Mouse (Mus musculus): ENCODE results near the gene Calm1. TPM values are rescaled to one million over a fixed set of nuclear protein-coding genes. Genes with fewer than 3 reads are reported as not detected.
"Not testable (repeated sequence)": the region's sequence is repeated elsewhere in the genome, so short reads cannot be mapped to it uniquely, and the experiment has no call there.

Calm1 gene
- polyA plus RNA-seq, 1 experiment from 2014 or later: 2,576 TPM

DNA sequence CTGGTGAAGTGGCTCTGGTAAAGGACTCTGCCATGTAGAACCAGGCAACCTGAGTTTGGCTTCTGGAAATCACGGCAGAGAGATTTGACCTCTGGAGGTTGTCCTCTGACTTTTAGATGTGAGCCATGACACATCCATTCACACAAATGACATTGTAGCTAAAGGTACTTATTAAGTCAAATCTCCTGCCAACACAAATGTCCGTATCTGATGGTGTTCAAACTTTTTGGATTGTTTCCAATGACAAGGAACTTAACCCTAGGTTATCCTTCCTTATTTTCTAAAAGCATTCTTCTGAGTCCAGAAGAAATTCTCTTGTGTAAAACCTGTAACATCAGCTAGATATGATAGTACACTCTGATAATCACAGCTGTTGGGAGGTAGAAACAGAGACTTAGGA is 13.9 kb downstream of the Calm1 start:
- H3K4me1 ChIP-seq (ENCODE audit: control insufficient read depth, insufficient read depth, low read length): peaks cover 18% of the 10 kb centered on the region
- 62% methylated on average over 2 of the region's 2 CpGs for WGBS
- no peaks in the 10 kb centered on the region for H3K27me3 ChIP-seq (replicated peaks; ENCODE audit: control insufficient read depth, insufficient read depth, low read length)
- ATAC-seq: no peak
- no peak overlapping the region for H3K27ac ChIP-seq (ENCODE audit: low read length)
- no peak overlapping the region for H3K4me2 ChIP-seq (ENCODE audit: low read depth, low read length)
- H3K9ac ChIP-seq (ENCODE audit: low read depth, low read length): no peak overlapping the region
- H3K4me3 ChIP-seq (ENCODE audit: low read length): no peak overlapping the region
- no peaks in the 10 kb centered on the region for H3K9me3 ChIP-seq (ENCODE audit: control insufficient read depth, low read length)
- H3K36me3 ChIP-seq (ENCODE audit: control insufficient read depth, insufficient read depth, low read length): no peaks in the 10 kb centered on the region; the same call in 1 of the 2 replicates

DNA sequence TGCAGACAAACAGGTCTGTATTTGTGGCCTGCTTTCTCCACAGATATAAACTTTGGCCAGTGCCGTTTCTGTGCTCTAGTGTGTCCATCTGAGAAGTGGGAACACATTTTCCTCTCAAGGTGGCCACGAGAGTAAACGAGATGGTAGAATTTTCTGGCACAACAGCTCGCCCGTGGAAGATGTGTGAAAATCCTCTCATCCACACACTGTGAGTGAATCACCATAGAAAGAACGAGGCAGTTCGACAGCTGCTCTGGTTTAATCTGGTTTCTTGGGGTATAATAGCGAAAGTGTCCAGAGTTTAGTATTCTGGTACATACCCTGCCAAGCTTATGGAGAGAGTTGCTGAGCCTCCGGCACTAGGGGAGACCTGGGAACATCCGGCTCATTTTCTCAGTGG is 14.9 kb downstream of the Calm1 start:
- Histone ChIP-seq H3K4me3 (ENCODE audit: low read length) (no peak overlapping the region), H3K36me3 (ENCODE audit: control insufficient read depth, insufficient read depth, low read length) (no peaks in the 10 kb centered on the region), H3K27me3 (replicated peaks; ENCODE audit: control insufficient read depth, insufficient read depth, low read length) (no peaks in the 10 kb centered on the region), H3K9ac (ENCODE audit: low read depth, low read length) (no peak overlapping the region), H3K9me3 (ENCODE audit: control insufficient read depth, low read length) (no peaks in the 10 kb centered on the region), H3K4me1 (ENCODE audit: control insufficient read depth, insufficient read depth, low read length) (peaks cover 18% of the 10 kb centered on the region), H3K27ac (ENCODE audit: low read length) (no peak overlapping the region), H3K4me2 (ENCODE audit: low read depth, low read length) (no peak overlapping the region)
- 92% methylated on average over 10 of the region's 10 CpGs for WGBS
- ATAC-seq: no peak

GRCm38 (mm10) chr12:100214738-100215137 is 15.5 kb downstream of the Calm1 start:
- 65% methylated on average over 3 of the region's 3 CpGs for WGBS

GRCm38 (mm10) chr12:100217087-100217486 is 17.9 kb downstream of the Calm1 start:
- not testable (repeated sequence) for H3K4me1 ChIP-seq (ENCODE audit: control insufficient read depth, insufficient read depth, low read length); ATAC-seq; H3K36me3 ChIP-seq (ENCODE audit: control insufficient read depth, insufficient read depth, low read length); H3K27me3 ChIP-seq (replicated peaks; ENCODE audit: control insufficient read depth, insufficient read depth, low read length); H3K9me3 ChIP-seq (ENCODE audit: control insufficient read depth, low read length); H3K9ac ChIP-seq (ENCODE audit: low read depth, low read length); H3K4me2 ChIP-seq (ENCODE audit: low read depth, low read length); H3K4me3 ChIP-seq (ENCODE audit: low read length); H3K27ac ChIP-seq (ENCODE audit: low read length)
- 91% methylated on average over 2 of the region's 2 CpGs for WGBS

More at GRCm38 (mm10) chr12:100214738-100215137, 15.5 kb downstream of the Calm1 start:
- Histone ChIP-seq H3K4me1 (ENCODE audit: control insufficient read depth, insufficient read depth, low read length) (peaks cover 18% of the 10 kb centered on the region), H3K4me3 (ENCODE audit: low read length) (no peak overlapping the region), H3K27me3 (replicated peaks; ENCODE audit: control insufficient read depth, insufficient read depth, low read length) (no peaks in the 10 kb centered on the region), H3K9ac (ENCODE audit: low read depth, low read length) (no peak overlapping the region), H3K36me3 (ENCODE audit: control insufficient read depth, insufficient read depth, low read length) (no peaks in the 10 kb centered on the region), H3K9me3 (ENCODE audit: control insufficient read depth, low read length) (no peaks in the 10 kb centered on the region), H3K27ac (ENCODE audit: low read length) (no peak overlapping the region), H3K4me2 (ENCODE audit: low read depth, low read length) (no peak overlapping the region)
- ATAC-seq: no peak

DNA sequence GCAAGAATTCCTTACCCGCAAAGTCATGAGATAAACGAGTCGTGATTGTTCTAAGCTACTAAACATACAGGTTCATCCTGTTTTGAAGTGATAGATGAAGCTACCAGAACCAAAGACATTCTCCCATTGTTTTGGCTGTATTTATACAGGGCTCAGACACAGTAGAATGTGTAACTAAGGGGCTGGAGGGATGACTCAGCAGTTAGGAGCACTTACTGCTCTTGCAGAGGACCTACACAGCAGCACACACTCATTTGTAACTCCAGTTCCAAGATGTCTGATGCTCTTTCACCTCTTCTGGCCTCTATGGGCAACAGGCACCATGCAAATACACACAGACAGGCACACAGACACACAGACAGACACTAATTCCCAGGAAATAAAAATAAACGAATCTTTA is 20.8 kb downstream of the Calm1 start:
- ATAC-seq: no peak
- Histone ChIP-seq H3K9ac (ENCODE audit: low read depth, low read length) (no peak overlapping the region), H3K4me3 (ENCODE audit: low read length) (no peak overlapping the region), H3K4me1 (ENCODE audit: control insufficient read depth, insufficient read depth, low read length) (peaks cover 3% of the 10 kb centered on the region; the same call in 1 of the 2 replicates), H3K36me3 (ENCODE audit: control insufficient read depth, insufficient read depth, low read length) (no peaks in the 10 kb centered on the region), H3K9me3 (ENCODE audit: control insufficient read depth, low read length) (no peaks in the 10 kb centered on the region), H3K27ac (ENCODE audit: low read length) (no peak overlapping the region), H3K4me2 (ENCODE audit: low read depth, low read length) (no peak overlapping the region), H3K27me3 (replicated peaks; ENCODE audit: control insufficient read depth, insufficient read depth, low read length) (no peaks in the 10 kb centered on the region)
- 55% methylated on average over 4 of the region's 4 CpGs for WGBS

DNA sequence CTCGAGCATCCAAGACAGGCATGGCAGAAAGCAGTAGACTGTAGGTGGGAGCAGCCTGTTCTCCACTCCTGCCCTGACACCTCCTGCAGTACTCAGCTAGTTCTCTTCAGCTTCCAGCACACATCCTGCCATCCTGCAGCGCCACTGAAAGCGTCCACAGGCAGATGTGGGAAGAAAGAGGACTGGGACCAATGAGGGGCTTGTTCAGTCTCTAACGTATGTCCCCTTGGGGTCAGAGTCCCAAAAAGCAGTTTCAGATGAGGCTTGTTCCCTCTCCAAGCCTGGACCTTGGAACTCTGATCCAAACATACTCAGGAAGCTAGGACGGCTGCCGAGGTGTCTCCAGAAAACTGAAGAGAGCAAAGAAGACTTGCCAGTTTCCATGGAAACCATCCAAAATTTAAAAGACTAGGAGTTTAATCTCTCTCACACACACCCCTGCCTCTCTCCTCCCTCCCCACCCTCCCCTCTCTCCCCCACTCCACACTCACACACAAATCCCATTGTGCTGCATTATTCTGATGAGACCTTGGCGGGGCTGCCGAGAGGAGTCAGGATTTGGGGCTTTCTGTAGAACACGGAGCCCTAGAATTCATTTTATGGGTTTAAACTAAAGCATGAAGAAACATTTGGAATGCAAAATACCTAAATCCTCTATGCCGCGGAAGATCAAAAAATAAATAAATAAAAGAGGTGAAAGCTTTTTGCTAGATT is 22.5 kb downstream of the Calm1 start:
- Histone ChIP-seq H3K36me3 (ENCODE audit: control insufficient read depth, insufficient read depth, low read length) (no peaks in the 10 kb centered on the region), H3K4me2 (ENCODE audit: low read depth, low read length) (no peak overlapping the region), H3K27me3 (replicated peaks; ENCODE audit: control insufficient read depth, insufficient read depth, low read length) (no peaks in the 10 kb centered on the region), H3K4me1 (ENCODE audit: control insufficient read depth, insufficient read depth, low read length) (peaks cover 3% of the 10 kb centered on the region; the same call in 1 of the 2 replicates), H3K4me3 (ENCODE audit: low read length) (no peak overlapping the region), H3K27ac (ENCODE audit: low read length) (no peak overlapping the region), H3K9ac (ENCODE audit: low read depth, low read length) (no peak overlapping the region), H3K9me3 (ENCODE audit: control insufficient read depth, low read length) (no peaks in the 10 kb centered on the region)
- 43% methylated on average over 11 of the region's 11 CpGs for WGBS
- ATAC-seq: no peak

DNA sequence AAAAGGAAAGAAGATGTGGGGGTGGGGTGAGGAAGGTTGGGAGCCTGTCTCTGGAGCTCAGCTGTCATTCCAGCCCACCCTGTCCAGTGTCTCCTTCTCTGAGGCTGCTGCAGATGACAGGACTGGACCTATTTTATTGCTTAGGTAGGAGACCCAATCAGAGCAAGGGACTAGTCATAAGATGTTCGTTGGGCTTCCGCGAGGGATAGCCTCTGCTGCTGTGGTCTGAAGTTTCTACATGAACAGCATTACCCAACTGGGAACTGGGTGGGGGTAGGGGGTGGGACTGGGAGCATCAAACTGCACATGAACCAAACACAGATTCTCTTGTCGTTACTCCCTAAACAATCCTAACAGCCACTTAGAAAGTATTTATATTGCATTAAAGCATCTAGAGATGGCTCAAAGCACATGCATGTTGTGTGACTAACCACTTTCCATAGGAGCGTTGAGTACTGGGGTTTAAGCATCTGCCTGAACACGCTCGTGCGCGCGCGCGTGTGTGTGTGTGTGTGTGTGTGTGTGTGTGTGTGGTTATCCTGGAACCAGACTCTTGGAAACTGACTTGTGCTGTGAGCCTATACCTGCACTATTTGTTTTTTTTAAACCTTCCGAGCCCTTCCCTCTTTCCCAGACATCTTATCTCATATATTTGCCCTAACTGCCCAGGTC is 23.2 kb downstream of the Calm1 start:
- no peak overlapping the region for H3K4me2 ChIP-seq (ENCODE audit: low read depth, low read length)
- no peak overlapping the region for H3K27ac ChIP-seq (ENCODE audit: low read length)
- H3K27me3 ChIP-seq (replicated peaks; ENCODE audit: control insufficient read depth, insufficient read depth, low read length): no peaks in the 10 kb centered on the region
- no peaks in the 10 kb centered on the region for H3K9me3 ChIP-seq (ENCODE audit: control insufficient read depth, low read length)
- WGBS: 71% methylated on average over 13 of the region's 13 CpGs
- H3K36me3 ChIP-seq (ENCODE audit: control insufficient read depth, insufficient read depth, low read length): no peaks in the 10 kb centered on the region
- no peak for ATAC-seq
- peaks cover 3% of the 10 kb centered on the region; the same call in 1 of the 2 replicates for H3K4me1 ChIP-seq (ENCODE audit: control insufficient read depth, insufficient read depth, low read length)
- H3K9ac ChIP-seq (ENCODE audit: low read depth, low read length): no peak overlapping the region
- H3K4me3 ChIP-seq (ENCODE audit: low read length): no peak overlapping the region

DNA sequence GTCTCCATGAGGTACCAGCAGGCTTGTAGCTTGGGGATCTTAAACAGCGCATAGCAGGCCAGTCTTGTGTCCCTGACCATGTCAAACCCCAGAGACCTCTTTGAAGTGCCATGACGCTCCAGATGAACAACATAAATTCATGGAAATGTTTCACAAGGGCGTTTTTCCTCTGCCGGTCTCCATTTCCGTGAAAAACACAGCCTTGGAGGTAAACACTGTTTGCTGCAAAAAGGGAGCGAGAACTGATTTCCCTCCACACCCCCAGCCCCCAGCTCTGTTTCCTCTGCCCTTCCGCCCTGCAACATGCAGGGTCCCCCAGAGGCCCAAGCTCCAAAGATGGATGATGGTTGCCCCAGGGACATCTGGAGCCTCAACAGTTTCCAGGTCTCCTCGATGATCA is 24.3 kb downstream of the Calm1 start:
- Histone ChIP-seq H3K27ac (ENCODE audit: low read length) (peak overlapping the region; percentile 17; the same call in 1 of the 2 replicates), H3K4me1 (ENCODE audit: control insufficient read depth, insufficient read depth, low read length) (peaks cover 3% of the 10 kb centered on the region; the same call in 1 of the 2 replicates), H3K27me3 (replicated peaks; ENCODE audit: control insufficient read depth, insufficient read depth, low read length) (no peaks in the 10 kb centered on the region), H3K36me3 (ENCODE audit: control insufficient read depth, insufficient read depth, low read length) (no peaks in the 10 kb centered on the region), H3K4me2 (ENCODE audit: low read depth, low read length) (no peak overlapping the region), H3K4me3 (ENCODE audit: low read length) (no peak overlapping the region), H3K9me3 (ENCODE audit: control insufficient read depth, low read length) (no peaks in the 10 kb centered on the region), H3K9ac (ENCODE audit: low read depth, low read length) (0 out of 2 replicates have a peak overlapping the region, but pooled peaks have one; percentile 15)
- ATAC-seq: no peak
- 52% methylated on average over 8 of the region's 8 CpGs for WGBS

DNA sequence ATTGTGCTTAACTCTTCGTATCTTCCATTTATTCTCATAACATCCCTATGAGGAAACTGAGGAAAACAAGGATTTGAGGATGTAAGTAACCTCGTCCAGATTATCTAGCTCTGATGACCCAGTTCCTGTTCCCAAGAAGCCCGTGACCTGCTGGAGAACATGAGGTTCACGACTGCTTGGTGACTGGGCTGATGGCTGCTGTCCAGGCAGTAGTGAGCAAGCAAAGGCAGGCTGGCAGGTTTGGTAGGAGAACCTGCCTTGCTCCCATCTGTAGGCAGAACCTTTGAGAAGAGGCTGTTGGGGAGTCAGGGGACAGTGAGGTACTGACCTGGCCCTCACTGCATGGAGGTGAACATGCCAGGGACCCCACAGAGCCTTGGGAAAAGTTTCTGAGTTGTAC is 26.0 kb downstream of the Calm1 start:
- Histone ChIP-seq H3K27me3 (replicated peaks; ENCODE audit: control insufficient read depth, insufficient read depth, low read length) (no peaks in the 10 kb centered on the region), H3K9me3 (ENCODE audit: control insufficient read depth, low read length) (no peaks in the 10 kb centered on the region), H3K36me3 (ENCODE audit: control insufficient read depth, insufficient read depth, low read length) (no peaks in the 10 kb centered on the region), H3K4me3 (ENCODE audit: low read length) (no peak overlapping the region), H3K4me1 (ENCODE audit: control insufficient read depth, insufficient read depth, low read length) (peaks cover 3% of the 10 kb centered on the region; the same call in 1 of the 2 replicates), H3K4me2 (ENCODE audit: low read depth, low read length) (no peak overlapping the region), H3K27ac (ENCODE audit: low read length) (no peak overlapping the region), H3K9ac (ENCODE audit: low read depth, low read length) (no peak overlapping the region)
- ATAC-seq: no peak
- 86% methylated on average over 4 of the region's 4 CpGs for WGBS
